Mouse (Mus musculus): ENCODE results near the gene Vwa7. TPM values are rescaled to one million over a fixed set of nuclear protein-coding genes. Genes with fewer than 3 reads are reported as not detected.
"Not testable (repeated sequence)": the region's sequence is repeated elsewhere in the genome, so short reads cannot be mapped to it uniquely, and the experiment has no call there.

Vwa7 gene
- polyA plus RNA-seq, 1 experiment from 2014 or later, result 0.37 TPM

DNA sequence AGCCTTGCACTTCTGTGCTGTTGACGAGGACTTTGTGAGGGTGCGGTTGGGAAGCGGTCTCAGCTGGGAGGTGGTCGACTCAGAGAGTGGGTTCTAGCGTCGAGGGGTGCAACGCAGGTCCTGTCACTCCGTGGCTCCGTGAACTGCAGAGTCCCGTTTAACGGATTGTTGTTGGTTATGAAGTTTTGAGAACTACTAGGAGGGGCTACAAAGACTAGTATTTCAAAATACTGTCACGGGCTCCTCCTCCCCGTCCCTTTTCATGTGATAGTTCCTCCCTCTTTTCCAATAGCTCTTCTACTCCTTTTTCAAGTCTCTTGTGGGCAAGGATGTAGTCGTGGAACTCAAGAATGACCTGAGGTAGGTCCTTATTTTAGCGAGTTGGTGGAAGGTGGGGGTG lies 34.1 kb upstream of the Vwa7 start:
- peak overlapping the region; percentile 85 for H3K4me3 ChIP-seq
- peaks cover 25% of the 10 kb centered on the region for H3K36me3 ChIP-seq
- H3K27ac ChIP-seq (ENCODE audit: poor library complexity, severe bottlenecking), result peak overlapping the region; percentile 95
- peak overlapping the region; percentile 92 for H3K4me2 ChIP-seq
- WGBS, result under 1% methylated on average over 15 of the region's 15 CpGs
- peak overlapping the region; percentile 90 for H3K9ac ChIP-seq
- H3K27me3 ChIP-seq (replicated peaks), result no peaks in the 10 kb centered on the region
- H3K9me3 ChIP-seq (replicated peaks), result no peaks in the 10 kb centered on the region
- peaks cover 11% of the 10 kb centered on the region for H3K4me1 ChIP-seq (replicated peaks)
- ATAC-seq (ENCODE audit: insufficient number of reproducible peaks, low FRiP score), result peak; percentile 10; the same call in 1 of the 2 replicates

DNA sequence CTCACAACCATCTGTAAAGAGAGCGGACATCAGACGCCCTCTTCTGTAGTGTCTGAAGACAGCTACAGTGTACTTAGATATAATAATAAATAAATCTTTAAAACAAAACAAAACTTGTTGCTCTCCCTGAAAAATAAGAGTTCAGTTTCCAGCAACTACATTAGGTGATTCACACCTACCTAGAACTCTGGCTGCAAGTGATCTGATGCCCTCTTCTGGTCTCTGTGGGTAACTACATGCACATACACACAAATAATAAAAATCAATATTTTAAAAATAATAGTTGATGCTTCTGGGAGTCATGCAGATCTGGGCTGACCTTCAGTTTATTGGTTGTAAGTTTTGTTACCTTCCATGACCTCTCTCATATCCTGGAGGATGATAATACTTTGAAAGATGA lies 32.2 kb upstream of the Vwa7 start:
- no peak overlapping the region for H3K27ac ChIP-seq (ENCODE audit: poor library complexity, severe bottlenecking)
- peak overlapping the region; percentile 10; the same call in 1 of the 2 replicates for H3K9ac ChIP-seq
- peaks cover 11% of the 10 kb centered on the region for H3K4me1 ChIP-seq (replicated peaks)
- H3K4me3 ChIP-seq, result no peak overlapping the region
- no peak overlapping the region for H3K4me2 ChIP-seq
- H3K9me3 ChIP-seq (replicated peaks), result no peaks in the 10 kb centered on the region
- no peaks in the 10 kb centered on the region for H3K27me3 ChIP-seq (replicated peaks)
- 76% methylated on average over 2 of the region's 2 CpGs for WGBS
- ATAC-seq (ENCODE audit: insufficient number of reproducible peaks, low FRiP score), result no peak
- H3K36me3 ChIP-seq, result peaks cover 29% of the 10 kb centered on the region

DNA sequence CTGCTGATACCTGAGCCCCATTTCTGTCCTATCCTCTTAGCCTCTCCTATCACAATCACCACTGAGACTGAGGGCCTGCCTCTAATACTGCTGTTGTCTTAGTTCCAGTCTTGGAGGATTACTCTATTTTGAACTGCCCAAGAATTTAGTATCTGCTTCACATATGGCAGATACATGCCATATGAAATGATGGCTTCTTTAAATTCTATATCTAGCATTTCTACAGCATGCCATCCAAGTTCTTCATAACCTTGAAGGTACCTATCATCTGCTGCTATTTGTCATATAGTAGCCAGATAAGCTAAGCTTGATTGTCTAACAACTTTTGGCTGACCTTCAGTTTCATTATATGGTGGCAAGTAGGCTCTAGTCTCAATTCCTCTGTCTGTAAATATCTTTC lies 21.6 kb upstream of the Vwa7 start:
- Histone ChIP-seq H3K4me1 (replicated peaks) (peaks cover 25% of the 10 kb centered on the region), H3K4me2 (no peak overlapping the region), H3K36me3 (peaks cover 29% of the 10 kb centered on the region), H3K9ac (no peak overlapping the region), H3K27ac (ENCODE audit: poor library complexity, severe bottlenecking) (no peak overlapping the region), H3K27me3 (replicated peaks) (no peaks in the 10 kb centered on the region), H3K9me3 (replicated peaks) (no peaks in the 10 kb centered on the region), H3K4me3 (no peak overlapping the region)
- no peak for ATAC-seq (ENCODE audit: insufficient number of reproducible peaks, low FRiP score)

DNA sequence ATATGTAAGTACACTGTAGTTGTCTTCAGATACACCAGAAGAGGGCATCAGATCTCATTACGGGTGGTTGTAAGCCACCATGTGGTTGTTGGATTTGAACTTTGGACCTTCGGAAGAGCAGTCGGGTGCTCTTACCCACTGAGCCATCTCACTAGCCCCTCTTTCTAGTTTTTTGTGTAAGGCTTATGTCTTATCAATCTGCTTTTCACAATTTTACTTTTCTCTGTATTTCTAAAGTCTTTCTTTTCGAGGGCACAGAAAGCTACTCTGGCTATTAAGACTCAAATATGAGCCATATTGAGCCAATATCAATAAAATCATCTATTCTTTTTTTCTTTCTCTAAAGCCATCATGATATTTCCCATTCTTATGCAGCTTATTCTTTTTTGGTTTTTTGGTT lies 21.2 kb upstream of the Vwa7 start:
- Histone ChIP-seq H3K4me1 (replicated peaks) (peaks cover 30% of the 10 kb centered on the region), H3K36me3 (peaks cover 27% of the 10 kb centered on the region)
- not testable (repeated sequence) for H3K27ac ChIP-seq (ENCODE audit: poor library complexity, severe bottlenecking); ATAC-seq (ENCODE audit: insufficient number of reproducible peaks, low FRiP score); H3K27me3 ChIP-seq (replicated peaks); H3K9ac ChIP-seq; H3K4me2 ChIP-seq; H3K4me3 ChIP-seq; H3K9me3 ChIP-seq (replicated peaks)
- WGBS, result 91% methylated on average over 4 of the region's 4 CpGs

DNA sequence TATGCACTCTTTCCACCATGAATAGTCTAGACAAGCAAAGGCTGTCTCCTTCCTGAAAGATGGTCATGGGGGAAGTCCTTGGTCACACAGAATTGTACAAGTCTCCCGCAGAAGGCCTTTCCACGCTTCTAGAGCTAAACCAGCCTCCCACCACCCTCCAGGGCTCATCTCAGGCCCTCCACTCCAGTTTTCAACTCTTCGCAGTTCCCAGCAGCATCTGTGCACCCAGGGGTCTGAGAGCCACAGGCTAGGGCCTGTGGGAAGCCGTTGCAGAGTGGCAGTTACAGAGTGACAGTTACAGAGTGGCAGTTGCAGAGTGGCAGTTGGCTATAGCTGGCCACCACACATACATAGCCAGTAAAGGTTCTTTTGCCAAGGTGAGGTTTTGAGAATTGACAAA lies 20.5 kb upstream of the Vwa7 start:
- 93% methylated on average over 4 of the region's 4 CpGs for whole genome bisulfite sequencing
- ATAC-seq (ENCODE audit: insufficient number of reproducible peaks, low FRiP score), result not testable (repeated sequence)

DNA sequence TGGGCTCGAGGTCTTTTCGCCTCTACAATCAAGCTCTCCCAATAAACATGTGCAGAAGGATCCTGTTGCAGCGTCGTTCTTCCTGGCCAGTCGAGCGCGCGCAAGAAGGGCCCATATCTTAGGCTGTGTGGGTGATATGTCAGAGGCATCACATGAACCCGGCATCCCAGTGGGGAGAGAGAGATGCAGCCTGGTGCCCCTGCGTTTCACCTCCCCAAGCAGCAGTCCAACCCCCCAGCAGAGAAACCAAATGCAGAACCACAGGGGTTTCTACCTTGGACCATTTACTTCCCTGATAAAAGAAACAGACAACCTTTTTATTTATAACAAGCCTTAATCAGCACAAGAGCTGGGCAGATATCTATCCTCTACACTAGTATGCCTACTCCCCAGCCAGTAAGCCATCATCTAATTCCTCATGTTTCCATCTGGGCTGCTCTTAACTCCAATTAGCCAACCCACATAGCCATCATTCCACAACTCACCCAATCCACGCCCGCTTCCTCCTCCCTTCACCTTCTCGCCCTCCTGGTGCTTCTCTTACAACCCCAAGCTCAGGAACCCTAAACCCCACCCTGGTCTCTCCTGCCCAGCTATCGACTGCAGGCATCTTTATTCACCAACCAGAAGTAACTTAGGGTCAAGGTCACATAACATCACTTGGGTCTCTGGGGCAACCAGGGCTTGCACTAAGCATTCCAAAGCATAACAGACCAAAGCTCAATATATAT lies 19.8 kb upstream of the Vwa7 start:
- WGBS, result 85% methylated on average over 13 of the region's 14 CpGs
- no peak for ATAC-seq (ENCODE audit: insufficient number of reproducible peaks, low FRiP score)
- H3K4me3 ChIP-seq, result no peak overlapping the region

More for the DNA sequence above, 20.5 kb upstream of the Vwa7 start:
- Histone ChIP-seq H3K36me3 (peaks cover 20% of the 10 kb centered on the region), H3K4me1 (replicated peaks) (peaks cover 30% of the 10 kb centered on the region)
- not testable (repeated sequence) for H3K4me3 ChIP-seq; H3K4me2 ChIP-seq; H3K9me3 ChIP-seq (replicated peaks); H3K9ac ChIP-seq; H3K27ac ChIP-seq (ENCODE audit: poor library complexity, severe bottlenecking); H3K27me3 ChIP-seq (replicated peaks)

DNA sequence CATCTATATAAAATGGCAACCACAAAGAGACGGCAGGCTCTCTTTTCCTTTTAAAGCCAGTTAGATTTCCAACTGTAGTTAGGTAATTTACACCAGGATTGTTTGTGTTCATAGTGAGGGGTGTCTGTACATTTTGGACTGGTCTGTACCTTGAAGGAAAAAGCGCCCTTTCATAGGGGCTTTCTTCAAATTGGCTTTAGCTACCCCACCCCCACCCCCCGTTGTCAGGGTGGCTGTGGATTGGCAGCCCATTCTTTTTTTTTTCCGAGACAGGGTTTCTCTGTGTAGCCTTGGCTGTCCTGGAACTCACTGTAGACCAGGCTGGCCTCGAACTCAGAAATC lies 19.3 kb upstream of the Vwa7 start:
- H3K27me3 ChIP-seq (replicated peaks), result no peaks in the 10 kb centered on the region
- no peak overlapping the region for H3K9ac ChIP-seq
- H3K36me3 ChIP-seq, result peaks cover 15% of the 10 kb centered on the region
- WGBS, result 92% methylated on average over 5 of the region's 5 CpGs
- H3K9me3 ChIP-seq (replicated peaks), result no peaks in the 10 kb centered on the region
- ATAC-seq (ENCODE audit: insufficient number of reproducible peaks, low FRiP score), result no peak
- H3K27ac ChIP-seq (ENCODE audit: poor library complexity, severe bottlenecking), result no peak overlapping the region
- no peak overlapping the region for H3K4me3 ChIP-seq
- H3K4me2 ChIP-seq, result no peak overlapping the region
- peaks cover 31% of the 10 kb centered on the region for H3K4me1 ChIP-seq (replicated peaks)

More for the DNA sequence above, 19.8 kb upstream of the Vwa7 start:
- Histone ChIP-seq H3K9ac (no peak overlapping the region), H3K27me3 (replicated peaks) (no peaks in the 10 kb centered on the region), H3K27ac (ENCODE audit: poor library complexity, severe bottlenecking) (no peak overlapping the region), H3K9me3 (replicated peaks) (no peaks in the 10 kb centered on the region), H3K4me1 (replicated peaks) (peaks cover 30% of the 10 kb centered on the region), H3K4me2 (peak overlapping the region; percentile 25; the same call in 1 of the 2 replicates), H3K36me3 (peaks cover 15% of the 10 kb centered on the region)

DNA sequence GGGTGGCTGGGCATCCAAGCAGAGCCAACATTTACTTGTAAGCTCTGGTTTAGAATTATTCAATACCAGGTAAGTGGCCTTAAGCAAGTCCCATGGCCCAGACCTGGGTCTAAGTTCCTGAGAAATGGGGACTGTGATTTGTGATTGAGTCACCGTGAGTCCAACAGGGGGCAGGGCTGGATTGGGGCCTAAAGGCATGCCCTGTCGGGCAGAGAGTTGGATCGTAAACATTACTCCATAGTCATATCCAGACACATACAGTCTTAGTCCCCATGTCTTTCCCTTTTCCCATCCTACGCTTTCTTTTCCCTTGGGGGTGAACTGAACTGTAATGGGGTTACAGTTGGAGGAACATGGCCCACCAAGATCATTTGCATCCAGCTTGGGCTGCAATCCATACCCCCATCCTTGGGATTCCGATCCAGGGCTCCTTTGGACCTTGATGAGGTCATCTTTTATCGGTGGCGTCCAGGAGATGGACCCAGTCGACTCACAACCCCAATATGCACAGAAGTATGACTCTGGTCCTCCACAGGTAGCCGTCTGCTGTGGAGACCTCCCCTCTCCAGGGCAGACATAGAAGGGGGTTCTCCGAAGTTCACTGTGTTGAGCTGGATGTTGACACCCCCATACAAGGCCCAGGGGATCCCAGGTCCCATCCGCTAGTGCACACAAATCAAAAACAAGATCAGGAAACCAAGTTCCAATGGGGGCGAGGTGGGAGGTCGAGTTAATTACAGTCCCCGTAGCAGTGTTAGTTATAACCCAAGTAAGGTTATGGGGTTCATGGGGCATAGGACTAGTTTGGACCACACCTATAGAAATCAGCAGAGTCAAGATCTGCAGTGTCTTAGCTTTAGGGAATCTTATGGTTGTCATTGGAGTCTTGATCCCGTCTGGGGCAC lies 17.6 kb upstream of the Vwa7 start:
- Histone ChIP-seq H3K4me1 (replicated peaks) (peaks cover 46% of the 10 kb centered on the region), H3K27ac (ENCODE audit: poor library complexity, severe bottlenecking) (no peak overlapping the region), H3K27me3 (replicated peaks) (no peaks in the 10 kb centered on the region), H3K36me3 (peaks cover 15% of the 10 kb centered on the region), H3K4me3 (peak overlapping the region; percentile 79), H3K9ac (no peak overlapping the region), H3K4me2 (peak overlapping the region; percentile 96), H3K9me3 (replicated peaks) (no peaks in the 10 kb centered on the region)
- no peak for ATAC-seq (ENCODE audit: insufficient number of reproducible peaks, low FRiP score)
- WGBS, result 92% methylated on average over 15 of the region's 15 CpGs

DNA sequence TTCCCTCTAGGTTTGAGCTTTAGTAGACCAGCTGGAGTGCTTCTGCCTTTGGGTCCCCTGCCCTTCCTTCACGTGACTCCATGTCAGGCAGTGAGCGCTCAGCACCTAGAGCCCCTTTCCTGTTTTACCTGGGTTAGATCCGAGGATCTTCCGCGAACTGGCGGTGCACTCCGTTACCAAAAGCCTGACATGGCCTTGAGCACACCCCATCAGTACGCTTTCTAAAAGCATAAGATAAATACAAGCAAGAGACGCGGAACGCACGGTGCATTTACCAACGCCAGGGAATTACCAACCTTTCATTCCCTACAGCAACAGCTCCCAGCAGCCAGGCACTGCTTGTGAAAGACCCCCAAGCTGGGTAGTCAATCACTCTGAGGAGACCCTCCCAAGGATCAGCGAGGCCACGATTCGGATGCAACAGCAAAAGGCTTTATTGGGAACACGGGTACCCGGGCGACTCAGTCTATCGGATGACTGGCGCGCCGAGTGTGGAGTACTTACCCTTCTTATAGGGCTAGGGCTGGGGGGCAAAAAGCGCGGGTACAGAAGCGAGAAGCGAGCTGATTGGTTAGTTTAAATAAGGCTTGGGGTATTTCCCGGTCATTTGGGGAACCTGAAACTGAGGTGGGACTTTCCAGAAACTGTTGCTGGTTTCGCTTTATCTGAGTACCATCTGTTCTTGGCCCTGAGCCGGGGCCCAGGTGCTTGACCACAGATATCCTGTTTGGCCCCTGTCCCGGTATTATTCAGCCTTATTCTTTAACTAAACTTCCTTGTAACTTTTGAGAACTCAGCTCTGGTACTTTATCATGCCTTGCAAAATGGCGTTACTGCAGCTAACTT lies 16.3 kb upstream of the Vwa7 start:
- 22% methylated on average over 30 of the region's 32 CpGs for WGBS
- Histone ChIP-seq H3K9ac (peak overlapping the region; percentile 96), H3K4me3 (peak overlapping the region; percentile 79), H3K27ac (ENCODE audit: poor library complexity, severe bottlenecking) (peak overlapping the region; percentile 95), H3K4me1 (replicated peaks) (peaks cover 46% of the 10 kb centered on the region), H3K36me3 (peaks cover 27% of the 10 kb centered on the region), H3K4me2 (peak overlapping the region; percentile 96)
- not testable (repeated sequence) for ATAC-seq (ENCODE audit: insufficient number of reproducible peaks, low FRiP score); H3K27me3 ChIP-seq (replicated peaks); H3K9me3 ChIP-seq (replicated peaks)

DNA sequence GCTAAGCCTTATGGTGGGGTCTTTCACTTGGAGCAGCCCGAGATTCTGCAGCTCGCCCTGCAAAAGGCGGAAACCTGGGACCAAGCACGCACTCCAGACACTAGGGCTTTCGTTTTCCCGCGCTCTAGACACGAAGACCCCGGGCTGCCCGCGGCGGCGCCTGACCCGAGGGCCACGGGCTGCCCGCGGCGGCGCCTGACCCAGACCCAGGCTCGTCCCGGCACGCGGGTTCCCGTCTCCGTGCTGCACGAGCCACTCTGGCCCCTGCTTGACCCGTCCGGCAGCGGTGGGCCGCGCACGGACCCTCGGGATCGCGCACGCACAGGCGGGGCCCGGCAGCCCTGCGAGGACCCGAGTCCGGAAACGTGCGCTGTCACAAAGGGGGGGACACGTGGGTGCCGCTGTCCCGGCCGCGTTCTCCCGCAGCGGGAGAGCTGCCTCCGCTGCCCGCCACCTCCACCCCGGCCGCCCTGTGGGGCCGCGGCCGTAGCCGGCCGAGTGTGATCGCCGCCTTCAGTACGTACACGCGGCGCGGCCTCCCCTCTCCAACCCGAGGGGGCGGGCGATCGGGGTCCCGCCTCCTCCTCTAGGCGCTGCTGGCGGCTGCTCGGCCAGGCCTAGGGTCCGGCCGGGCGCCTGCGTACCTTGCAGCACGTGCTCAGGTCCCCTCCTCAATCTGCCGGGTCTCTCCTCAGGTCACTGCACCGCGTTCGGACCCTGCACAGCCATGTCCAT lies 15.5 kb upstream of the Vwa7 start, which contains the start of gene Vars:
Gene Vars, plus strand, starts transcription at position 271 of the 735 bp plus-strand sequence.
- under 1% methylated on average over 69 of the region's 83 CpGs for WGBS
- peak; percentile 89 for ATAC-seq (ENCODE audit: insufficient number of reproducible peaks, low FRiP score)
- Histone ChIP-seq H3K9me3 (replicated peaks) (no peaks in the 10 kb centered on the region), H3K36me3 (peaks cover 31% of the 10 kb centered on the region), H3K4me2 (peak within 1 kb of the TSS; percentile 96), H3K27ac (ENCODE audit: poor library complexity, severe bottlenecking) (peak within 1 kb of the TSS; percentile 95), H3K4me3 (peak within 1 kb of the TSS; percentile 79), H3K9ac (peak within 1 kb of the TSS; percentile 96), H3K27me3 (replicated peaks) (no peaks in the 10 kb centered on the region), H3K4me1 (replicated peaks) (peaks cover 46% of the 10 kb centered on the region)

Data from heart, embryonic 12.5 days (tissue).